Mouse (Mus musculus) embryonic facial prominence, embryonic 11.5 days (tissue): ENCODE measurements at regions not wholly inside any gene's neighbourhood (a gene's known extent, or its start where the extent isn't known, plus 50 kb on each side); places are given as distances from the start of the nearest gene placed in this dataset.
A peak's percentile ranks its signal among the peaks of the same experiment; 100 is the strongest.

Experiments
- ATAC-seq: fragments of 200-750 bp; cut with Nextera tagmentation; replicated peaks from 2 replicates; pipeline ENCODE4 v1.8.0; 2017; ENCODE audit warnings: low read depth; ENCODE audit not compliant: insufficient number of reproducible peaks, low FRiP score, low TSS enrichment
- DNase-seq: peaks from one replicate; pipeline ENCODE4 v3.0.0-alpha.2; 2015; ENCODE audit warnings: low spot score
- H3K27ac ChIP-seq: fragments of 300-500 bp; sonication (generic); replicated peaks from 2 replicates; pipeline ENCODE4 v1.5.1; 2014; ENCODE audit warnings: mild to moderate bottlenecking, low read depth, low read length, control low read depth
- H3K27me3 ChIP-seq: fragments of 300-500 bp; sonication (generic); 2 replicates; pipeline ENCODE4 v1.6.1; 2014; ENCODE audit warnings: mild to moderate bottlenecking, low read length, moderate library complexity, mixed read lengths; ENCODE audit not compliant: control insufficient read depth, insufficient read depth
- H3K36me3 ChIP-seq: fragments of 300-500 bp; sonication (generic); replicated peaks from 2 replicates; pipeline ENCODE4 v1.6.1; 2014; ENCODE audit warnings: low read depth, mild to moderate bottlenecking, low read length, moderate library complexity, mixed read lengths; ENCODE audit not compliant: control insufficient read depth, insufficient read depth
- H3K4me1 ChIP-seq: fragments of 300-500 bp; sonication (generic); 2 replicates; pipeline ENCODE4 v1.6.1; 2014; ENCODE audit warnings: low read length, mixed read lengths; ENCODE audit not compliant: control insufficient read depth, insufficient read depth
- H3K4me2 ChIP-seq: fragments of 300-500 bp; sonication (generic); 2 replicates; pipeline ENCODE4 v1.6.1; 2014; ENCODE audit warnings: low read depth, mild to moderate bottlenecking, control low read depth, low read length, moderate library complexity
- H3K4me3 ChIP-seq: fragments of 300-500 bp; sonication (generic); 2 replicates; pipeline ENCODE4 v1.5.1; 2014; ENCODE audit warnings: low read depth, low read length, control low read depth
- H3K9ac ChIP-seq: fragments of 300-500 bp; sonication (generic); replicated peaks from 2 replicates; pipeline ENCODE4 v1.6.1; 2014; ENCODE audit warnings: mild to moderate bottlenecking, control low read depth, low read length
- H3K9me3 ChIP-seq: fragments of 300-500 bp; sonication (generic); replicated peaks from 2 replicates; pipeline ENCODE4 v1.6.1; 2016; ENCODE audit warnings: mild to moderate bottlenecking, low read length, inconsistent platforms, mixed read lengths; ENCODE audit not compliant: control insufficient read depth
- WGBS: fragments of 180-500 bp; shearing (Covaris S2); extraction: QIAGEN DNeasy Blood & Tissue Kit; methylation state at CpG from one replicate; pipeline ENCODE4 v1.1.7; 2014; 5-methylcytosine and 5-hydroxymethylcytosine counted together

DNA sequence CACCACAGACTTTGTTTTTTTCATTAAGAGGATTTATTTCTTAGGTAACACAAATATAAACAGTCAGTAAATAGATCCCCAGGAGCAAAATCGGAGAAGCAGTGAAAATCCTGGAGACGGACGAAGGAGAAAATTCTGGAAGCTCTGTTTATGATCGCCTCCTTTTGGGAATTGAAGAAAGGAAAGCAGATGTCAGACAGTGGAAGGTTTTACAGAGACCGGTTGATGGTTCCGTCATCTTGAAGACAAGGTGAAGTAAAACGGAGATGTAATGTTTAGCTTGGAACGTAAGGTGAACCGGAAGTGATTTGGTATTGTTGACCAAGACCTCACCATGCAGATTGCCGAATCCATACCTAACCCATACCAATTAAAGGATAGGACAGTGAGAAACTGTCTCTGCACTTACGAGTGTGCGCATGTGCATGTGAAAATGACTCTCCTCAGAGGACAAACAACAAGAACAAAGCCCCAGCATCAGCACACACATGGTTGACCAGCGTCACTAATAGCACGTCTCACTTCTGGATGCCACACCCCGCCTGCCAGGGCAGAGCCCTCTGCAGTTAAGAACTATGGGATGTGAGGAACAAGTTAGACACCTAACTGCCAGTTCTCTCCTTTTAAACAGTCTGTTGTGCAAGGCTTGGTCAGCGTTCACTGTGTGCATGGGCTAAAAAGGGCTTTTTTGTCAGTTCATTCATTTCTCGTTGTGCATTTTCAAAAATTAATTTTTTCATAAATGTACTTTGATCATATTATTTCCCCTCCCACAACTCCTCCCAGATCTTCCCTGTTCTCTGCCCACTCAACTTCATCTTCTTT, 62.4 kb upstream of the Cpsf6 start:
- Histone ChIP-seq H3K27ac (no peak overlapping the region), H3K4me3 (no peak overlapping the region), H3K36me3 (no peaks in the 10 kb centered on the region), H3K27me3 (no peaks in the 10 kb centered on the region), H3K4me2 (no peak overlapping the region), H3K4me1 (no peaks in the 10 kb centered on the region), H3K9me3 (no peaks in the 10 kb centered on the region), H3K9ac (no peak overlapping the region)
- ATAC-seq = no peak
- 81% methylated on average over 17 of the region's 17 CpGs for WGBS
- DNase-seq = no peak

GRCm38 (mm10) chr10:117441121-117441978, 61.5 kb upstream of the Cpsf6 start:
- H3K4me3 ChIP-seq = no peak overlapping the region
- H3K27ac ChIP-seq = no peak overlapping the region
- no peaks in the 10 kb centered on the region for H3K36me3 ChIP-seq
- WGBS = 11% methylated on average over 24 of the region's 24 CpGs
- H3K9ac ChIP-seq = no peak overlapping the region
- no peak; the same call in 1 of the 2 replicates for ATAC-seq
- no peaks in the 10 kb centered on the region for H3K9me3 ChIP-seq
- H3K4me2 ChIP-seq = peak overlapping the region; percentile 2; the same call in 1 of the 2 replicates
- peak; percentile 57 for DNase-seq
- peaks cover 2% of the 10 kb centered on the region; the same call in 1 of the 2 replicates for H3K4me1 ChIP-seq
- no peaks in the 10 kb centered on the region for H3K27me3 ChIP-seq

- Histone ChIP-seq H3K9ac (no peak overlapping the region), H3K36me3 (no peaks in the 10 kb centered on the region), H3K27me3 (no peaks in the 10 kb centered on the region), H3K4me2 (no peak overlapping the region), H3K27ac (no peak overlapping the region), H3K4me3 (no peak overlapping the region), H3K9me3 (no peaks in the 10 kb centered on the region), H3K4me1 (peaks cover 2% of the 10 kb centered on the region; the same call in 1 of the 2 replicates)
- WGBS = 85% methylated on average over 9 of the region's 9 CpGs
- DNase-seq (no peak), ATAC-seq (no peak)
These were observed 60.6 kb upstream of the Cpsf6 start for GRCm38 (mm10) chr10:117440225-117440976.

GRCm38 (mm10) chr10:117439206-117440110, 59.6 kb upstream of the Cpsf6 start:
- 84% methylated on average over 3 of the region's 3 CpGs for WGBS
- ATAC-seq = no peak

DNA sequence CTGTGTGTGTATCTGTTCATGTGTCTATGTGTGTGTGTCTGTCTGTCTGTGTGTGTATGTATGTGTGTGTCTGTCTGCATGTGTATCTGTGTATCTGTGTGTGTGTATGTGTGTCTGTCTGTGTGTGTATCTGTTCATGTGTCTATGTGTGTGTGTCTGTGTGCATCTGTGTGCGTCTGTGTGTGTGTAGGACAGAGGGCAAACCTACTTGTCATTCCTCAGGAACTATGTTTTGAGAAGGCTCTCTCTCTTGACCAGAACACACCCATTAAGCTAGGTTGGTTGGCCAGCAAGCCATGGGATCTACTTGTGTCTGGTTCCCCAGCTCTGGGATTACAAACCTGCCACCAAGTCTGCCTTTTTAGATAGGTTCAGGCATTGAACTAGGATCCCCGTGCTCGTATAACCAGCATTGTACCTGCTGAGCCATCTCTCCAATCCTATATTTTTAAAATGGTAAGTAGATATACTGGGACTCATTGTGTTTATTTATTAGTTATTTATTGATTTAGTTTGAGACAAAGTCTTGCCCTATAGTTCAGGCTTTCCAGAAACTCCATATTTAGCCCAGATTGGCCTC, 58.9 kb upstream of the Cpsf6 start:
- Histone ChIP-seq H3K9me3 (no peaks in the 10 kb centered on the region), H3K9ac (no peak overlapping the region), H3K4me3 (no peak overlapping the region), H3K27ac (no peak overlapping the region), H3K27me3 (no peaks in the 10 kb centered on the region), H3K4me2 (no peak overlapping the region), H3K36me3 (no peaks in the 10 kb centered on the region), H3K4me1 (peaks cover 2% of the 10 kb centered on the region; the same call in 1 of the 2 replicates)
- DNase-seq = no peak
- 99% methylated on average over 3 of the region's 3 CpGs for WGBS
- ATAC-seq = no peak

More at GRCm38 (mm10) chr10:117439206-117440110, 59.6 kb upstream of the Cpsf6 start:
- no peak for DNase-seq
- Histone ChIP-seq H3K4me2 (no peak overlapping the region), H3K27ac (no peak overlapping the region), H3K4me3 (no peak overlapping the region), H3K9ac (no peak overlapping the region), H3K27me3 (no peaks in the 10 kb centered on the region), H3K36me3 (no peaks in the 10 kb centered on the region), H3K4me1 (peaks cover 2% of the 10 kb centered on the region; the same call in 1 of the 2 replicates), H3K9me3 (no peaks in the 10 kb centered on the region)

DNA sequence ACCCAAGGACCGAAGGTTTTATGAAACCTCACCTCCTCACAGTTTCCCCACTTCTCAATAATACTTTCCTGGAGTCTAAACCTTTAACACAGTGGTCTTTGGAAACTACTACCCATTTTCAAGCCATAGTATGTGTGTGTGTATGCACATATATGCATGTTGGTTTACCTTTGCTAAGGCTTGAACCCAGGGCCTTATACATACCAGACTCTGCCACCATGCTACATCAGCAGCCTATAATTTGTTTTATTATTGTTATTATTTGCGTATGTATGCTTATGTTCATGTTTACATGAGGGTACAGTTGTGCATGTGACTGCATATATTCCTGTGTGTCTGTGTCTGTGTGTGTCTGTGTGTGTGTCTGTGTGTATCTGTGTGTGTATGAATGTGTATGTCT, 58.2 kb upstream of the Cpsf6 start:
- no peak overlapping the region for H3K27ac ChIP-seq
- no peak overlapping the region for H3K9ac ChIP-seq
- no peaks in the 10 kb centered on the region for H3K9me3 ChIP-seq
- no peaks in the 10 kb centered on the region for H3K27me3 ChIP-seq
- no peak for DNase-seq
- H3K36me3 ChIP-seq = no peaks in the 10 kb centered on the region
- H3K4me2 ChIP-seq = no peak overlapping the region
- H3K4me3 ChIP-seq = no peak overlapping the region
- no peak for ATAC-seq
- peaks cover 2% of the 10 kb centered on the region; the same call in 1 of the 2 replicates for H3K4me1 ChIP-seq
- 96% methylated on average over 2 of the region's 2 CpGs for WGBS
